Mouse (Mus musculus) MEL (cell line): ENCODE measurements around the gene Ctdsp1. TPM values are rescaled to one million over a fixed set of nuclear protein-coding genes. Genes with fewer than 3 reads are reported as not detected.

Source experiments
- DNase-seq: peaks from one replicate; pipeline ENCODE4 v3.0.0; 2011; ENCODE audit warnings: low read depth, low spot score
- H3K27ac ChIP-seq: 2 replicates; pipeline ENCODE4 v1.5.1; 2012; ENCODE audit warnings: low read depth, mild to moderate bottlenecking, control low read depth, low read length, moderate library complexity; ENCODE audit not compliant: control insufficient read depth
- H3K27me3 ChIP-seq, 2 experiments: fragments of 150-350 bp in 1 of 2; sonication (generic) in 1 of 2; 2 replicates each; pipeline ENCODE4 v1.6.1; 2012; ENCODE audit warnings: low read length in 2 of 2, mild to moderate bottlenecking in 2 of 2, improper control_type of control experiment in 1 of 2, moderate library complexity in 1 of 2; ENCODE audit not compliant: insufficient read depth in 2 of 2, control insufficient read depth in 1 of 2
- H3K36me3 ChIP-seq, 2 experiments: 2 replicates each; pipeline ENCODE4 v1.6.1; 2012 to 2014; ENCODE audit warnings: low read length in 2 of 2, improper control_type of control experiment in 1 of 2, inconsistent platforms in 1 of 2, mild to moderate bottlenecking in 1 of 2; ENCODE audit not compliant: insufficient read depth in 2 of 2, control insufficient read depth in 1 of 2
- H3K4me1 ChIP-seq, 2 experiments: fragments of 150-350 bp in 1 of 2; sonication (generic) in 1 of 2; 2 replicates each; pipeline ENCODE4 v1.6.1; 2012; ENCODE audit warnings: low read length in 2 of 2, improper control_type of control experiment in 1 of 2, mild to moderate bottlenecking in 1 of 2; ENCODE audit not compliant: insufficient read depth in 2 of 2, control insufficient read depth in 1 of 2
- H3K4me3 ChIP-seq, 2 experiments: fragments of 150-350 bp in 1 of 2; sonication (generic) in 1 of 2; 2 replicates each; pipeline ENCODE4 v1.5.1; 2012; ENCODE audit warnings: low read depth in 2 of 2, low read length in 2 of 2, mild to moderate bottlenecking in 2 of 2, moderate library complexity in 2 of 2, control low read depth in 1 of 2, improper control_type of control experiment in 1 of 2; ENCODE audit not compliant: control insufficient read depth in 1 of 2, insufficient read depth in 1 of 2
- H3K79me2 ChIP-seq: 2 replicates; pipeline ENCODE4 v1.6.1; 2012; ENCODE audit warnings: mild to moderate bottlenecking, low read length, moderate library complexity; ENCODE audit not compliant: control insufficient read depth, poor library complexity, insufficient read depth
- H3K9ac ChIP-seq: 2 replicates; pipeline ENCODE4 v1.6.1; 2012; ENCODE audit warnings: low read depth, mild to moderate bottlenecking, control low read depth, low read length, moderate library complexity; ENCODE audit not compliant: control insufficient read depth, poor library complexity, severe bottlenecking
- H3K9me3 ChIP-seq: fragments of 150-350 bp; sonication (generic); replicated peaks from 2 replicates; pipeline ENCODE4 v1.6.1; 2012; ENCODE audit warnings: mild to moderate bottlenecking, low read length, improper control_type of control experiment, moderate library complexity; ENCODE audit not compliant: insufficient read depth
- BHLHE40 ChIP-seq: IDR thresholded peaks from 2 replicates; pipeline ENCODE4 v1.6.1; 2012; ENCODE audit warnings: low read depth, mild to moderate bottlenecking, inconsistent platforms, low read length, improper control_type of control experiment, borderline replicate concordance
- CHD2 ChIP-seq: IDR thresholded peaks from 2 replicates; pipeline ENCODE4 v1.6.1; 2011; ENCODE audit warnings: low read length, improper control_type of control experiment
- E2F4 ChIP-seq: IDR thresholded peaks from 2 replicates; pipeline ENCODE4 v1.6.1; 2011; ENCODE audit warnings: low read depth, low read length, improper control_type of control experiment, borderline replicate concordance
- ETS1 ChIP-seq: IDR thresholded peaks from 2 replicates; pipeline ENCODE4 v1.6.1; 2012; ENCODE audit warnings: low read depth, mild to moderate bottlenecking, inconsistent platforms, low read length, improper control_type of control experiment, moderate library complexity
- GATA1 ChIP-seq: IDR thresholded peaks from 2 replicates; pipeline ENCODE4 v1.6.1; 2011; ENCODE audit warnings: low read depth, low read length, improper control_type of control experiment
- JUND ChIP-seq: IDR thresholded peaks from 2 replicates; pipeline ENCODE4 v1.6.1; 2011; ENCODE audit warnings: low read depth, mild to moderate bottlenecking, improper control_type of control experiment, low read length
- MAFK ChIP-seq: IDR thresholded peaks from 2 replicates; pipeline ENCODE4 v1.6.1; 2011; ENCODE audit warnings: low read depth, mild to moderate bottlenecking, low read length, improper control_type of control experiment, borderline replicate concordance
- MAX ChIP-seq: IDR thresholded peaks from 2 replicates; pipeline ENCODE4 v1.6.1; 2011; ENCODE audit warnings: low read length, improper control_type of control experiment
- MEF2A ChIP-seq: IDR thresholded peaks from 2 replicates; pipeline ENCODE4 v1.6.1; 2014; ENCODE audit warnings: low read depth, mild to moderate bottlenecking, inconsistent platforms, low read length, improper control_type of control experiment; ENCODE audit not compliant: poor library complexity, insufficient replicate concordance, severe bottlenecking; ENCODE audit errors: extremely low read depth
- MXI1 ChIP-seq: IDR thresholded peaks from 2 replicates; pipeline ENCODE4 v1.6.1; 2011; ENCODE audit warnings: mild to moderate bottlenecking, low read depth, low read length, improper control_type of control experiment
- MYB ChIP-seq: IDR thresholded peaks from 2 replicates; pipeline ENCODE4 v1.6.1; 2011; ENCODE audit warnings: mild to moderate bottlenecking, low read depth, low read length, improper control_type of control experiment
- MYC ChIP-seq: IDR thresholded peaks from 2 replicates; pipeline ENCODE4 v1.6.1; 2011; ENCODE audit warnings: low read depth, mild to moderate bottlenecking, low read length, improper control_type of control experiment, moderate library complexity
- NELFE ChIP-seq: IDR thresholded peaks from 2 replicates; pipeline ENCODE4 v1.6.1; 2011; ENCODE audit warnings: low read depth, low read length, improper control_type of control experiment
- NRF1 ChIP-seq: IDR thresholded peaks from 2 replicates; pipeline ENCODE4 v1.6.1; 2014; ENCODE audit warnings: low read depth, mild to moderate bottlenecking, inconsistent platforms, low read length, improper control_type of control experiment, moderate library complexity; ENCODE audit not compliant: poor library complexity, insufficient read depth, severe bottlenecking
- SMC3 ChIP-seq: IDR thresholded peaks from 2 replicates; pipeline ENCODE4 v1.6.1; 2011; ENCODE audit warnings: low read depth, low read length, improper control_type of control experiment
- TAL1 ChIP-seq: IDR thresholded peaks from 2 replicates; pipeline ENCODE4 v1.6.1; 2012; ENCODE audit warnings: mild to moderate bottlenecking, inconsistent platforms, low read length, moderate library complexity, mixed read lengths
- TBP ChIP-seq: IDR thresholded peaks from 2 replicates; pipeline ENCODE4 v1.8.0; 2011; ENCODE audit warnings: low read depth, low read length, improper control_type of control experiment
- TCF12 ChIP-seq: IDR thresholded peaks from 2 replicates; pipeline ENCODE4 v1.6.1; 2014; ENCODE audit warnings: low read depth, mild to moderate bottlenecking, inconsistent platforms, low read length, improper control_type of control experiment, moderate library complexity
- USF1 ChIP-seq: IDR thresholded peaks from 2 replicates; pipeline ENCODE4 v1.6.1; 2014; ENCODE audit warnings: low read depth, mild to moderate bottlenecking, inconsistent platforms, low read length, improper control_type of control experiment, moderate library complexity
- USF2 ChIP-seq, 2 experiments: IDR thresholded peaks; 2 replicates each; pipeline ENCODE4 v1.6.1; 2011 to 2012; ENCODE audit warnings: improper control_type of control experiment in 2 of 2, low read length in 2 of 2, borderline replicate concordance in 1 of 2, inconsistent platforms in 1 of 2, low read depth in 1 of 2, mild to moderate bottlenecking in 1 of 2; ENCODE audit not compliant: insufficient read depth in 1 of 2
- ZC3H11A ChIP-seq: IDR thresholded peaks from 2 replicates; pipeline ENCODE4 v1.6.1; 2012; ENCODE audit warnings: low read depth, mild to moderate bottlenecking, inconsistent platforms, low read length, improper control_type of control experiment
- polyA plus RNA-seq, 2 experiments: library from polyadenylated mRNA; stranded (reverse) in 1 of 2; unstranded in 1 of 2; fragments of >175 nt in 1 of 2; fragments of >200 nt in 1 of 2; gene quantifications; 2 replicates each; pipeline versions ENCODE4 v1.2.1 to v1.2.4; 2012; ENCODE audit warnings: low replicate concordance in 2 of 2, low read depth in 1 of 2; ENCODE audit not compliant: insufficient read length in 2 of 2, insufficient read depth in 1 of 2, missing spikeins in 1 of 2
- total RNA-seq: library from RNA; depleted of rRNA; stranded (reverse); fragments of 300-350 nt; gene quantifications from 2 replicates; pipeline ENCODE4 v1.2.3, GENCODE M21; 2012

Ctdsp1 gene
- total and polyA plus RNA-seq, 3 experiments, result 18.0 to 69.8 TPM; not detected in 1

DNA sequence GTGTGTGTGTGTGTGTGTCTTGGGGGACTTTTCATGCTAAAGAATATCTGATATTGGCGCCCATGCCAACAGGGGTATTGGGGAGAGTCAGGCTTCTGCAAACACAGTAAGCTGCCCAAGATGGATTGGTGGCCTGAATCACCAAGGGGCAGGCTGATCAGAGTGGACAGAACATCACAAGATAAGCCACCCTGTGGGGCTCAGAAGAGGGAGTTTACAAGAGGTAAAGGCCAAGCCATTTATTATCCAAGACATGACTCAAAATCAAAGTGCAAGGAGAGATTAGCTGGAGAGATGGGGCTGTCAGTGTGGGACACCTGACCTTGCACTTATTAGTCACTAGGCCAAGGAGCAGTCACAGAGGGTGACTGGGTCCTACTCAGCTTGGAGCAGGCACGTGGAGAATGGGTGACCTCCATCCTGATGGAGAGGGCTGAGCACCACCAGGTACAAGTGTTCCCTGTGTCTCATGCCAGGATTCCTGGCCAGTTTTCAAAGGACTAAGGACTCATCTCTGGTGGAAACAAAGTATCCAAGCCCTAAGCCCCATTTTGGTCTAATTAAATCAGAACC, 20.5 kb downstream of the Ctdsp1 start:
- no peaks in the 10 kb centered on the region for H3K79me2 ChIP-seq
- no peak for TF ChIP-seq MYB
- no peak for TF ChIP-seq NRF1
- no peak for TF ChIP-seq MYC
- TF ChIP-seq USF1, result no peak
- no peak for TF ChIP-seq ETS1
- no peak for TF ChIP-seq GATA1
- no peak for TF ChIP-seq TBP
- TF ChIP-seq JUND, result no peak
- TF ChIP-seq MEF2A, result no peak
- no peak for TF ChIP-seq SMC3
- TF ChIP-seq CHD2, result no peak
- TF ChIP-seq E2F4, result no peak
- no peak for TF ChIP-seq BHLHE40
- TF ChIP-seq USF2 (IDR thresholded peaks at IDR 0.05; ENCODE audit: borderline replicate concordance in 1 of 2, insufficient read depth in 1 of 2, low read depth in 1 of 2, low read length in 2 of 2), result no peak
- no peak for TF ChIP-seq ZC3H11A
- TF ChIP-seq NELFE, result no peak
- TF ChIP-seq TCF12, result no peak
- no peak for TF ChIP-seq MXI1
- no peak for TF ChIP-seq TAL1
- no peak for DNase-seq
- no peaks in the 10 kb centered on the region for H3K27me3 ChIP-seq
- H3K36me3 ChIP-seq, result peaks cover 0 to 4% of the 10 kb centered on the region in 2 experiments; a peak in 2 of 4 replicates
- H3K9ac ChIP-seq, result no peak overlapping the region
- no peaks in the 10 kb centered on the region for H3K9me3 ChIP-seq
- peaks cover 3 to 7% of the 10 kb centered on the region in 2 experiments; a peak in 3 of 4 replicates for H3K4me1 ChIP-seq
- H3K27ac ChIP-seq, result no peak overlapping the region
- H3K4me3 ChIP-seq, result no peak overlapping the region

DNA sequence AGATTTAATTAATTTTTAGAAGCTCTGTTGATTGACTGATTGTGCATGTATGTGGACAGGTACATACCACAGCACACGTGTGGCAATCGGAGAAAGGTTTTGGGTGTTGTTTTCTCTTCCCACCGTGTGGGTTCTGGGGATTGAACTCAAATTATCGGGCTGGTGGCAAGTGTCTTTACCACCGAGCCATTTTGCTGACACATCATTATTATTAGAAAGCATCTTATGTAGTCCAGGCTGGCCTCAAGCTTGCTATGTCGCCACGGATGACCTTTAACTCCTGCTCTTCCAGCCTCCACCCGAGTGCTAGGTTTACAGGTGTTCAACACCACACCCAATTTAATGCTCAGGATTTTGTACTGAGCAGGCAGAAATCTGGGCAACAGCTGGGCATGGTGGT, 21.4 kb downstream of the Ctdsp1 start:
- Histone ChIP-seq H3K27me3 (no peaks in the 10 kb centered on the region), H3K27ac (no peak overlapping the region), H3K9me3 (no peaks in the 10 kb centered on the region), H3K79me2 (no peaks in the 10 kb centered on the region), H3K9ac (no peak overlapping the region), H3K4me1 (peaks cover 3 to 7% of the 10 kb centered on the region in 2 experiments; a peak in 3 of 4 replicates), H3K36me3 (peaks cover 0 to 4% of the 10 kb centered on the region in 2 experiments; a peak in 2 of 4 replicates), H3K4me3 (no peak overlapping the region)
- TF ChIP-seq MAX, result no peak
- no peak for TF ChIP-seq NELFE
- TF ChIP-seq MAFK, result peak; percentile 44; the same call in 1 of the 2 replicates
- DNase-seq, result no peak
